Mouse (Mus musculus) heart, adult 2 months (tissue): ENCODE measurements at regions not wholly inside any gene's neighbourhood (a gene's known extent, or its start where the extent isn't known, plus 50 kb on each side); places are given as distances from the start of the nearest gene placed in this dataset.

Experiments used
- CTCF ChIP-seq: fragments of 200-600 bp; IDR thresholded peaks from 2 replicates; pipeline ENCODE4 v1.8.1; 2022; ENCODE audit warnings: antibody characterized with exemption, mild to moderate bottlenecking, moderate library complexity
- EP300 ChIP-seq: fragments of 200-500 bp; IDR thresholded peaks from 2 replicates; pipeline ENCODE4 v1.6.1; 2011; ENCODE audit warnings: low read depth, low read length, control low read depth; ENCODE audit not compliant: insufficient read depth
- POLR2A ChIP-seq: fragments of 200-500 bp; IDR thresholded peaks from 2 replicates; pipeline ENCODE4 v1.6.1; 2011; ENCODE audit warnings: mild to moderate bottlenecking, low read depth, low read length, control low read depth; ENCODE audit not compliant: insufficient read depth

DNA sequence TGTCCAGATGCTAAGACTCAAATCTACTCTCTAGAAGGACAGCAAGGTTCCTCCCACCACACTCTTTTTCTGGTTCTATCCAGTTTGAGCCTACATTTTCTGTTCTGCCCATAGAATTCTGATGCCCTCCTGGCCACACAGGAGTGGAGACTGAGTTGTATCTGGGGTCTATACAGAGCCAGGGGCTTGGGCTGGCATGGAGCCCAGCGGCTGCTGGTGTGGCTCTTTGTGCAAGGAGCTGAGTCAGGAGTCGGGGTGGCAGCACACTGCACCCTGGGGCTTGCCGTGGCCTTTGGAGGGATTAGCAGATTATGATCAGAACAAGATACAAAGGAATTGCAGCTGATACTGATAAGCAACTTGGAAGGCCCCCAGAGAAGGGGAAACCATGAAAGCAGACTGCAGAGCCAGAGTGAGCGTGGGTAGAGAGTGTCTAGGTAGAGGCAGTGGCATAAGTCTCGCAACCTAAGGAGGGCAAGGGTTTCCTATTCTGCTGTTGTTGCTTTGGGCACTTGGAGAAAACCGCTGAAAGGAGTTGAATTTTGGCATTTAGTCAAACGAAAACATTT, 348.5 kb downstream of the Pik3r1 start:
- TF ChIP-seq EP300 (no peak), CTCF (no peak), POLR2A (no peak)
